Mouse (Mus musculus): ENCODE data around the gene Ackr3. TPM values are rescaled to one million over a fixed set of nuclear protein-coding genes. Genes with fewer than 3 reads are reported as not detected.

Gene Ackr3
- total RNA-seq, 2 experiments from 2014 or later: not detected

GRCm38 (mm10) chr1:90227684-90228322, 24.0 kb downstream of the Ackr3 start:
- no peak for ATAC-seq (ENCODE audit: poor library complexity, severe bottlenecking)

GRCm38 (mm10) chr1:90228323-90228697, 24.5 kb downstream of the Ackr3 start:
- ATAC-seq (ENCODE audit: poor library complexity, severe bottlenecking): no peak

- ATAC-seq (ENCODE audit: poor library complexity, severe bottlenecking): no peak
Observed at GRCm38 (mm10) chr1:90230611-90231010, 26.8 kb downstream of the Ackr3 start.

GRCm38 (mm10) chr1:90231591-90232490, 28.1 kb downstream of the Ackr3 start:
- ATAC-seq (ENCODE audit: poor library complexity, severe bottlenecking): no peak

- no peak for ATAC-seq (ENCODE audit: poor library complexity, severe bottlenecking)
Observed at GRCm38 (mm10) chr1:90232491-90232885, 28.7 kb downstream of the Ackr3 start.

- ATAC-seq (ENCODE audit: poor library complexity, severe bottlenecking): peak; percentile 47
Observed at GRCm38 (mm10) chr1:90234620-90235054, 30.9 kb downstream of the Ackr3 start.

- ATAC-seq (ENCODE audit: poor library complexity, severe bottlenecking): no peak
Observed at GRCm38 (mm10) chr1:90236640-90237039, 32.9 kb downstream of the Ackr3 start.

GRCm38 (mm10) chr1:90238095-90238888, 34.5 kb downstream of the Ackr3 start:
- ATAC-seq (ENCODE audit: poor library complexity, severe bottlenecking): no peak

- no peak for ATAC-seq (ENCODE audit: poor library complexity, severe bottlenecking)
Observed at GRCm38 (mm10) chr1:90239336-90240225, 35.8 kb downstream of the Ackr3 start.

GRCm38 (mm10) chr1:90240287-90240686, 36.5 kb downstream of the Ackr3 start:
- ATAC-seq (ENCODE audit: poor library complexity, severe bottlenecking): peak; percentile 24; the same call in 1 of the 2 replicates

GRCm38 (mm10) chr1:90242444-90242989, 38.7 kb downstream of the Ackr3 start:
- no peak for ATAC-seq (ENCODE audit: poor library complexity, severe bottlenecking)

GRCm38 (mm10) chr1:90244537-90244936, 40.8 kb downstream of the Ackr3 start:
- no peak for ATAC-seq (ENCODE audit: poor library complexity, severe bottlenecking)

GRCm38 (mm10) chr1:90245533-90245932, 41.8 kb downstream of the Ackr3 start:
- ATAC-seq (ENCODE audit: poor library complexity, severe bottlenecking): no peak

GRCm38 (mm10) chr1:90246035-90246434, 42.3 kb downstream of the Ackr3 start:
- no peak for ATAC-seq (ENCODE audit: poor library complexity, severe bottlenecking)

GRCm38 (mm10) chr1:90246800-90247199, 43.0 kb downstream of the Ackr3 start:
- ATAC-seq (ENCODE audit: poor library complexity, severe bottlenecking): no peak

GRCm38 (mm10) chr1:90247234-90247633, 43.5 kb downstream of the Ackr3 start:
- ATAC-seq (ENCODE audit: poor library complexity, severe bottlenecking): no peak

GRCm38 (mm10) chr1:90247756-90248541, 44.2 kb downstream of the Ackr3 start:
- no peak for ATAC-seq (ENCODE audit: poor library complexity, severe bottlenecking)

GRCm38 (mm10) chr1:90248966-90249735, 45.4 kb downstream of the Ackr3 start:
- ATAC-seq (ENCODE audit: poor library complexity, severe bottlenecking): no peak
